Comparison of ENCODE assay signal across 10 mouse cellular contexts in genomic region chr2:129514923-129515920, GRCm38 (mm10). TPM values are rescaled to one million over a fixed set of nuclear protein-coding genes. Genes with fewer than 3 reads are reported as not detected.
A peak's percentile ranks its signal among the peaks of the same experiment; 100 is the strongest.
DNase-seq lines count a peak whose midpoint lies in the region; ATAC-seq and TF ChIP-seq lines count a peak whose summit lies in the region.
"Had no signal": no experiment of that assay in that cellular context is flagged by ENCODE, and none has a peak within 500 bp of the region (broad histone marks: within the 10 kb centered on the region; RNA-seq: fewer than 3 reads in every experiment).

No protein-coding gene starts in this region.

- intact Hi-C loops in left cerebral cortex, postnatal 14 days (cut with DNase I): no loop called here
- intact Hi-C loops in gastrocnemius, postnatal 14 days (cut with DNase I; ENCODE audit: low total_unique reads): no loop called here

- TF ChIP-seq CTCF in lung, postnatal 0 days (IDR thresholded peaks at IDR 0.05): no peak

- peaks cover 27% of the 10 kb centered on the region; the same call in 1 of the 2 replicates for H3K4me1 ChIP-seq in heart, embryonic 10.5 days
- no peaks in the 10 kb centered on the region for H3K4me1 ChIP-seq in lung, postnatal 0 days (ENCODE audit: insufficient read depth, low read depth, low read length)

- no peak overlapping the region for H3K9ac ChIP-seq in lung, postnatal 0 days (replicated peaks; ENCODE audit: low read depth)

- peak; percentile 66 for ATAC-seq in lung, postnatal 0 days

- 56% methylated on average over 16 of the region's 16 CpGs for WGBS in heart, embryonic 10.5 days
- WGBS in lung, postnatal 0 days: 43% methylated on average over 16 of the region's 16 CpGs

- no peak overlapping the region for H3K4me3 ChIP-seq in heart, embryonic 10.5 days
- no peak overlapping the region for H3K4me3 ChIP-seq in lung, postnatal 0 days (ENCODE audit: low read depth, low read length)

- H3K36me3 ChIP-seq in heart, embryonic 10.5 days: no peaks in the 10 kb centered on the region
- H3K36me3 ChIP-seq in lung, postnatal 0 days (ENCODE audit: insufficient read depth, low read length): no peaks in the 10 kb centered on the region
- H3K36me3 ChIP-seq: G1E had no signal

- H3K4me2 ChIP-seq in lung, postnatal 0 days (replicated peaks; ENCODE audit: low read depth, low read length): no peak overlapping the region

- peak overlapping the region; percentile 62; the same call in 1 of the 2 replicates for H3K27ac ChIP-seq in heart, embryonic 10.5 days
- no peak overlapping the region for H3K27ac ChIP-seq in lung, postnatal 0 days (ENCODE audit: low read length)

- no peak for DNase-seq in heart, embryonic 10.5 days (ENCODE audit: low spot score)
- no peak for DNase-seq in heart, postnatal 4 days
- DNase-seq in spleen, adult 18-20 months: peak; percentile 41 to 45
- DNase-seq in spleen, adult 12 weeks (ENCODE audit: low spot score): no peak
- peak; percentile 45 for DNase-seq in lung, postnatal 0 days (ENCODE audit: low spot score)
- no peak for DNase-seq in frontal cortex, postnatal 10 days (ENCODE audit: low spot score in 2 of 2)
- DNase-seq in left cerebral cortex, postnatal 14 days (ENCODE audit: low spot score in 2 of 2): no peak
- DNase-seq in gastrocnemius, postnatal 14 days: no peak

- no peaks in the 10 kb centered on the region for H3K27me3 ChIP-seq in heart, embryonic 10.5 days (ENCODE audit: insufficient read depth, poor library complexity, severe bottlenecking)
- H3K27me3 ChIP-seq in lung, postnatal 0 days (replicated peaks; ENCODE audit: insufficient read depth, low read length): no peaks in the 10 kb centered on the region

- no peak for TF ChIP-seq EP300 in lung, postnatal 0 days (IDR thresholded peaks at IDR 0.05)

- H3K9me3 ChIP-seq in heart, embryonic 10.5 days: no peaks in the 10 kb centered on the region
- no peaks in the 10 kb centered on the region for H3K9me3 ChIP-seq in lung, postnatal 0 days (ENCODE audit: low read length)
- H3K9me3 ChIP-seq: G1E had no signal

RNA-seq across cellular contexts. Expression of gene F830045P16Rik, which starts 21.2 kb away (rescaled TPM):
- 0.06 TPM in 1 of 2 replicates, not detected in the other for polyA plus RNA-seq in heart, embryonic 10.5 days (2016; fragmentation: Nextera tagmentation; extraction: Ambion mirVana)
- not detected for total RNA-seq in heart, postnatal 4 days (2021)
- not detected in 2 replicates for polyA plus RNA-seq in lung, postnatal 0 days (2015; fragmentation: Nextera tagmentation; extraction: Ambion mirVana)
- total RNA-seq in left cerebral cortex, postnatal 14 days (2021): under 1 TPM in 1 of 2 experiments, not detected in 1; 0.34 TPM
- total RNA-seq in gastrocnemius, postnatal 14 days (2021): not detected
- total RNA-seq: G1E had no signal
- polyA plus RNA-seq: G1E; testis, adult 2 months had no signal

Comparison
In these comparisons a context has a peak if more than half of its experiments do, and no peak if none do; other contexts are left out.
1. DNase-seq: peak in spleen, adult 18-20 months (2 of 2) and lung, postnatal 0 days (single experiment); none in heart, embryonic 10.5 days (single experiment), heart, postnatal 4 days (single experiment), spleen, adult 12 weeks (single experiment), frontal cortex, postnatal 10 days (0 of 2), left cerebral cortex, postnatal 14 days (0 of 2) and gastrocnemius, postnatal 14 days (single experiment).